Mouse (Mus musculus) C2C12 (cell line): Measurements from ENCODE around the gene Dnhd1.
"Not testable (repeated sequence)": the region's sequence is repeated elsewhere in the genome, so short reads cannot be mapped to it uniquely, and the experiment has no call there.

Experiments used
- CEBPB ChIP-seq: IDR thresholded peaks from one replicate; pipeline ENCODE4 v1.6.1; 2011; ENCODE audit warnings: low read depth, mild to moderate bottlenecking, control low read depth, moderate library complexity
- CTCF ChIP-seq: IDR thresholded peaks from one replicate; pipeline ENCODE4 v1.5.1; 2011; ENCODE audit not compliant: control insufficient read depth, insufficient read depth, insufficient read length
- MYOD1 ChIP-seq: IDR thresholded peaks from one replicate; pipeline ENCODE4 v1.6.1; 2011; ENCODE audit warnings: low read depth; ENCODE audit not compliant: control insufficient read depth, insufficient read length

DNA sequence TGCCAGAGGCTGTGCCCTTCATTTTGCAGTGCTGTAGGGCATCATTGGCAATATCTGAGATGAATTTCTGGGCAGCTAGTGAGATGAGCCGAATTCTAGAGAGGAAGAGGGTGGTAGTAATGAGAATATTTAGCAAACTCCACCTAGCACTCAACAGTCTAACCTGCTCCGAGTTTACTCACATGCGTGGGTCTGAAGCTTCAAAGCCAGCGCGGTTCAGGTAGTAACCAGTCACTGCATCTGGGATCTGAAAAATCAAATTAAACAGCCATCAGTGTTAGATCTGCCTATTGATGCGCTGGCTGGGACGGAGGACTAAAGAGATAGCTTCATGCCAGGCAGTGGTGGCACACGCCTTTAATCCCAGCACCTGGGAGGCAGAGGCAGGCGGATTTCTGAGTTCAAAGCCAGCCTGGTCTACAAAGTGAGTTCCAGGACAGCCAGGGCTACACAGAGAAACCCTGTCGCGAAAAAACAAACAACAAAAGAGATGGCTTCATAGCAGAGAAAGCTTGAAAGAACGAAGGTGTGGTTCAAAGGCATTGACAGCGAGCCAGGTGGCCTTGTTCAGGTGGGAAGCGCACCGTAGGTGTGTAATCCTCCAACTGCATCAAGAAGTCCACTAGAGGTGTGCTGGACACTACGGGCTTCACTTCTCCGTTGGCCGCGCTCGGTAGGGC lies 92.8 kb downstream of the Dnhd1 start:
- not testable (repeated sequence) for TF ChIP-seq CTCF, MYOD1, CEBPB
